Mouse (Mus musculus): Measurements from ENCODE around the gene Tmem266.

Tmem266 gene

DNA sequence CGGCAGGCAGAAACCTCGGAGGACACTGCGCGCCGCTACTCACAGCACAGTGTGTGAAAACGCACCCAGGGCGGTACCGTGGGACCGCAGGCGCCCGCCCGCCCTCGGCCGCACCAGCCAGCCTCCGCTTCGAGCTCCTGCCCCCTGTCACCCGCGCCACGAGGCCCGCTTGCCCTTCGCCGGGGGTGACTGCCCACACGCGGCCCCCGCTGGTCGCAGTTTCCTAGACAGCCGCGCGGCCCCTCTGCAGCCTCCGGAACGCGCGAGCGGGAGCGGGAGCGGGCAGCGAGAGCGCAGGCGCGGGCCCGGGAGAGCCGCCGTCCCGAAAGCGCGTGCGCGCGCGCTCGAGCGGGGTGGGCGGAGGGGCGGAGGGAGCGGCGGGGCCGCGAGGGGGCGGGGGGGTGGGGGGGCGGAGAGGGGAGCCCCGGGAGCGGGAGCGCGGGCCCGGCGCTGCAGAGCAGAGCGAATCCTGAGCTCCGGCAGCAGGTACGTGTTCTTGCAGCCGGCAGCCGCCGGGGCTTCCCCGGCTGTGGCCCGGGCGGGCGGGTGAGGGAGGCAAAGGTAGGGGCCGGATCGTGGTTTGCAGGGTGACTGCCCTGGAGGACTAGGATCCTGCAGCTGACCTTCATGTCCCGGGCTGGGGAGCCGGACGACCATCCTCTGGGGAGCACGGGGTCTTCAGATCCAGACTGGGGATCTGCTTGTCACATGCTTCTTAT, at the start of gene Tmem266, which contains the start of gene Nrg4:
Tmem266 (plus strand) TSS at position 399 of the 719 bp plus-strand sequence.
Nrg4 (minus strand) TSS at position 330 of the 719 bp plus-strand sequence.
- DNase-seq, result peak; percentile 82 to 95

DNA sequence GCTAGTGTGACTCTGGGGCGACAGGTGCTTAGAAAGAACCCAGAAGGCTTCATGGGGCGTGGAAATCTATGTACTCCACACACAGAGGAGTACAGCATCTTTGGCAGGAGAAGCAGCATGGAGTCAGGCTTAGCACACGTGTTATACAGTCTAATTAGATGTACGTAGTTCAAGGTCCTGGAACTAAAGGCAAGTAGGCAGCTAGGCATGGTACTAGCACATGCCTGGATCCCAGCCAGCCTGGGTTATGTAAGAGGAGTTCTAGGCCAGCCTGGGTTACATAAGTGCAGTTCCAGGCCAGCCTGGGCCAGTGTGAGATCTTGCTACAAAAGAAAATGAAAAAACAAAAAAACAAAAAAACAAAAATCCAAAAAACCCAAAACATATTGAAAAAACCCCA, 49.2 kb upstream of the Tmem266 start:
- DNase-seq, result peak; percentile 90 to 93

DNA sequence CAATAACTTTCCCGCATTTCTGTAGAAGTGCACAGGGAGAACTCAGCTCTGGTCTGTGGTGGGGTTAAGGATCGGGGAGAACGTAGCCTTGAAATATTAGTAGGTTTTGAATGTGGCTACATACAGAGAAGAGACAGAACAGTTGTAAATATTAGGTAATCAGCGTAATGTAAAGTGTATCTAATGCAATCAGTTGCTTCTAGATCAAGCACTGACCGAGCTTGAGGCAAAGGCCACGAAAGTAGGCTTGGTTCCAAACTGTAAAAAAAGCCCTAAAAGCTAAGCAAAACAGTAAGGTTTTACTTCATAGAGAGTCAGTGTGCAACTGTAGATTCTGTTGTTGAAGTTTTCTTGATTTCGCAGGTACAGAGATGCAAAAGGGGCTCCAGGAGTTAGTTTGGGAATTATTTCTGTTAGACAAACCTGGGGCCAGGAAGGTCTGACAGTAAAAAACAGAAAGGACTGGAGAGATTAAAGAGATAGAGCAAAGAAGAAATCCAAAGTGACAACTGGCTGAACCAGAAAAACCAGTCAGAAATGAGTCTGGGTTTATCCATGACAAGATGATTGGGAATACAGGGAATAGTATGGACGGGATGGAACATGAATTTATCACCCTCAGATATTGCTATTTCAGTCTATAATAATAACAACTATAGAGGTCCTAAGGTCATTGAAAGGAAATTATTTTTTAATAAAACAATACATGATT, 47.4 kb upstream of the Tmem266 start:
- no peak for DNase-seq

DNA sequence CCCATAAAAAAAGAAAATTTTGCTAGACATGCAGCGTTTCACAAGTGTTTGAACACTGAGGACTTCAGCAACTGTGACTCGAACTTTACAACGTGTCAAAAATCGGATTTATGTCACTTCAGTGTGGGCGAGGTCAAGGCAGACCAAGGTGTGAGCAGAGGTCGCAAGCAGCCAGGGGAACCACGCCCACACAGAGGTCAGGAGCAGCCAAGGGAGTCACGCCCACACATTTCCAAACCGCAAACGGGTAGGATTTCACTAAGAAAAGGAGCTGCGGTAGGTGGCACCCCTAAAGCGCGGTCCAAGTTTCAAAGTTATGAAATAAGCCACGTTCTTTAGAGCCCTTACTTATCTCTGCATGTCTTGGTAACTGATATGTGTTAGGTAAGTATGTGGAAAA, 43.2 kb upstream of the Tmem266 start:
- DNase-seq, result no peak

DNA sequence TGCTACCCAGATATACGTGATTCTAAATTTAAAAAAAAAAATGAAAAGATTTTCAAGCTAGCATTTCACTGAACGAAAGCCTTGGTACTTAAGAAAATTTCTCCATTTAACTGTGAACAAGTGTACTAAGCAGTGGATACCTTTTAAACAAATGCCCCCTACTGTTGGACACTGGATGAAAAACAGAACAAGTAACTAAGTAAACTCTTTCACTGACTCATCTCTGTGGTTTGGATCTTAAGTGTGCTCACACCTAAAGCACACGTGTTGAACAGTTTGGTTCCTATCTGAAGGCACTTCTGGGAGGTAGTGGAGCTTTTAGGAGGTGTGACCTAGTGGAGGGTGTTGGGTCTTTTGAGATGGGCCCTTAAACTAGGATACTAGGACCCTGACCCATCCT, 41.5 kb upstream of the Tmem266 start:
- no peak for DNase-seq

DNA sequence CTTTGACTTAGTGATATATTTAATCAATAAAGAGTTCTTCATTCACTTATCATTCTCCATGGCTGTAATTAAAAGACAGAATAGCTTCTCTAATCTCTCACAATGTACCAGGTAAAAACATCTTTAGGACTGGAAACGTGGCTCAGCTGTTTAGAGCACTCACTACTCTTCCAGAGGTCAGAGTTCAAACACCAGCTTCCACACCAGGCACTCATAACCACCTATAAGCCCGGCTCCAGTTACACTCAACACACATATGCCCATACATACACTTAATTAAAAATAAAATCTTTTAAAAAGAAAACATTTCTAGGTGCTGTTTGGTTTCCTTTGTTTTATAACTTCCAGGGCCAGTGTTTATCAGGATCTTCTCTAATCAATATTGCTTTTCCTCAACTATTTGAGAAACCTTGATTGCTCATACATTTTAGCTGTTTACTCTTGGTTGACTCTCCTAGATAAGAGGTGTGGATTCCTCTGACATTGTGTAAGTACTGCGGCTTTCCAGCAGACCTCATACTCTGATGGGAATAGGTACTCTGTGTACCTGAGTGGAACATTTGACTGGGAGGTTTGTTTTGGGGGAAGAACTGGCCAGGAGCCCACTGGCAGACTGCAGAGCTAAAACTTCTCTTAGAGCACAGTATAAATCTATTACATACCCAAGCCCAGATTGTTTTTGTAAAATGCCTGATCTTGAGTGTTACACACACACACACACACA, 37.1 kb upstream of the Tmem266 start:
- no peak for DNase-seq

DNA sequence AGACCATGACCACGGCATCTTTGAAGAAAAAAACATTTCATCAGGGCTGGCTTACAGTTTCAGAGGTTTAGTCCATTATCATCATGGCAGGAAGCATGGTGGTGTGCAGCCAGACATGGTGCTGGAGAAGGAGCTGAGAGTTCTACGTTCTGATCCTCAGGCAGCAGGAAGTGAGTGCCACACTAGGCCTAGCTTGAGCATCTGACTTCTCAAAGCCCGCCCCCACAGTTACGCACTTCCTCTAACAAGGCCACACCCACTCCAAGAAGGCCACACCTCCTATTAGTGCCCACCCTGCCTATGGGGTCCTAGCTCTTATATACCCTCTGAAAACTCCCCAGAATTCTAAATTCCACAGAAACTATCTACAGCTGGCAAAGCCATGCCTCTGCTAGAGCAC, 34.7 kb upstream of the Tmem266 start:
- no peak for DNase-seq

DNA sequence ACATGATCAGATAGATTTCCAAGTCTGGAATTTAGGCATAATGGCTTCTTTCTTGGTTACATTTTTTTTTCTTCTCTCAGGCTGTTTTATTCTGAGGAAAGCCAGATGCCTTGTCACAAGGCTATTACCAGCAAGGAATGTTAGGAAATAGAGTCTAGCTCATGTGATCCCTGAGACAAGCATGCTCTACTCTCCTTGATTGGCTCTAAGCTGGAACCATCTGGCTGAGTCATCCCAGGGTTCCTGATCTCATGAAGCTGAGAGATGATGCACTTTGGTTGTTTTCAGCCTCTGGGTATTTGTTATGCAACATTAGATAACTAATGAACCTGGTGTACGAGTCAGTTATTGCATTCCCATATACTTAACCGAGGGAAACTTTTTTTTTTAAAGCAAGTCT, 30.5 kb upstream of the Tmem266 start:
- DNase-seq, result no peak

DNA sequence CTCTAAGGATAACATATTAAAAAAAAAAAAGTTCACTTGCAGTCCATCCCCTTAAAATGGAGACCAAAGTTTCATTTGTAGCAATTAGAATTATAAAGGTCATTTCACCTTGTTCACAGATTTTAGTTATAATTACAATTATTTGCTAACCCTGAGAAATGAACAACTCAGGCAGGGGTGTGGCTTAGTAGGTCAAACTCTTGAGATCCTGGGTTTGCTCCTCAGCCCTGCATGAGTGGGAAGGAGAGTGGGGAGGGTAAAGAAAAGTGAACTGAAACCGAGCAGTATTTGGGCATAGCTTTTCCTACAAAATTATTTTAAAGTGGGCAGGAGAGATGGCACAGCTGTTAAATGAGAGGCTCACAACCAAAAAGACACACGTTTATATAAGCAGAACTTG, 19.6 kb upstream of the Tmem266 start:
- no peak for DNase-seq

DNA sequence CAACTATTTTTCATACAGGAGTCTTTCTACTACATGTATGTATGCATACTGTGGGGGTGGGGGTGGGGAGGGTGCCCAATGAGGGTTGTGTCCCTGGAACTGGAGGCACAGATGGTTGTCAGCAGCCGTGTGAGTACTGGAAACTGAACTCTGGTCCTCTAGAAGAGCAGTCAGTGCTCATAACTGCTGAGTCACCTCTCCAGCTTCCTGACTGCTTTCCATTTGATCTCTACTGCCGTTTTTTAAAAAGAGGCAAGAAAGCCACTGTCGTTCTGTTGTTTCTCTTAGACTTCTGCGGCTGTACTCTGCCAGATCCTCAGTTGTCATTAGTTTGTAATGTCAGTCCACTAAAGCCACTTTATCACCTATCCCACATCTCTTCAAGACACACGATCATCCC, 19.2 kb upstream of the Tmem266 start:
- DNase-seq, result no peak

DNA sequence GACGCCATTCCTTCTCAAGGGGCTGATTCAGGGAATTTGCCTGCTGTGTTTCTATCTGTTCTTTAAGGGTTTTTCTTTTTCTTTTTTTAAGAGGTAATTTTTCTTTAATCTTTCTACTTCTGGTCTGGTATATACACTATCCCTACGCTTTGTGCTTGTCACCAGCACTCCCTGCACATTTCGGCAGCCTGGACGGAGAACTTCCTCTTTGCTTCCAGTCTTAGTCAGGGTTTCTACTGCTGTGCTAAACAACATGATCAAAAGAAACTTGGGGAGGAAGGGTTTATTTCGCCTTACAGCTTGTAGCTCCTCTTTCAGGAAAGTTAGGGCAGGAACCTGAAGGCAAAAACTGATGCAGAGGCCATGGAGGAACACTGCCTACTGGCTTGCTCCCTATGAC, 18.3 kb upstream of the Tmem266 start:
- DNase-seq, result no peak

DNA sequence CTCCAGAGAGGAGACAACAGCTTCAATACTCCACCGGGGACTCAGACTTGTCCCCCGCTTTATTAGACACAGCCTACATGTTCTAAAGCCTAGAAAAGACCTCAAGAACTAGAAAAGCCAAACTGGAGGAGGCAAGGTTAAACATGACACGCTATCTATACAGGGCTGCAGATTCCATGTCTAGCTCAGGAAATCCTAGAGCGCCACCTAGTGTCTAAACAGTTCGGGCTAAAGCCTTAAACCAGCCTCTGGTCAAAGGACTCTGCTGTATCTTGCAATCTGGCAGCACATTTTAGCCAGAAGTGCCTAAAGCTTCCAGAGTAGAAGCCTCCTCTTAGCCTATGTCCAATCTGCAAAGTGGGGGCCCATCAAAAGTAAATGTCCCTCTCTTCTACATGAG, 15.2 kb upstream of the Tmem266 start:
- peak; percentile 86 to 88 for DNase-seq

DNA sequence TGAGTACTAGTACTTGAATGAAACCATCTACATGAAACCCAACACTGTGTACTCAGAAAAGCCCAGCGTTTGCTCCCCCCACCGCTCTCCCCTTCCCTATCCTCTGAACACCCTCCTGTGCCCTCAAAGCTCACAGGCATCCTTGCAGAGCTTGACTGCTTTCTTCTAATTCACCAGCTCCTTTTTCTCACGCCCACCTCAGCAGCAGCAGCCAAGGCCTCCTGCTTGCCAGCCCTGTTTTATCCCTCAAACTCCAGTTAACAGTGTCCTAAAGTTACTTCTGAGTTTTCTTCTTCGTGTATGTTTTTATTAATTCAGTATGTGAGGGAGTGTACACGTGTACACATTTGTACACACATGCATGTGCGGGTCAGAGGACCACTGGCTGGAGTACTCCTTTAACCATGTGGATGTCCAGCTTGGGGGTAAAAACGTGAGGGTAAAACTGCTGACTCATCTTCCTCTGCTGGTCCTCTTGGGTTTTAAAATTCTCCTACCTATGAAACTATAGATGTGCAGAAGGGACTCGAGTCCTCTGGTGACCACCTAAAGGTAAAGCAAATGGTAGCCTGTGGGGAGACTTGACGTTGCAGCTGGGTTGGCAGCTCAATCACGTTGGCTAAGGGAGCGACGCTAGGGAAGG, 13.0 kb upstream of the Tmem266 start:
- no peak for DNase-seq

DNA sequence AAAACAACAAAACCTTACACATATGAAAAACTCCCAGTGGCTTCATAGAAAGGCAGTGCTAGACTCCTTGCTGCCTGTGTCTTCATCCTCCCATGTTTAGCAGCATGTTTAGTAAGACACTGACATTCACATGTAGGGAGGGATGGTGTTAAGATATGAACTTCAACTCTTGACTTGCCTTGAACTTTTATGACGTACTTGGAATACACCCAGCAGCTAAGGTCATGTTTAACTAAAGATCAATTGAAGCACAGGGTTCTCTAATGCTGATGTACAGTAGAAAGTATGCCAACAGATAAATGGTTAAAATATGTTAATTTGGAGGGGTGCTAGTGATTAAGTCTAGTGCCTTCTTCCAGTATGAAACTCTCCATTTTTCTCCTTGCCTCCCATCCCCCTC, 4.1 kb upstream of the Tmem266 start:
- no peak for DNase-seq

DNA sequence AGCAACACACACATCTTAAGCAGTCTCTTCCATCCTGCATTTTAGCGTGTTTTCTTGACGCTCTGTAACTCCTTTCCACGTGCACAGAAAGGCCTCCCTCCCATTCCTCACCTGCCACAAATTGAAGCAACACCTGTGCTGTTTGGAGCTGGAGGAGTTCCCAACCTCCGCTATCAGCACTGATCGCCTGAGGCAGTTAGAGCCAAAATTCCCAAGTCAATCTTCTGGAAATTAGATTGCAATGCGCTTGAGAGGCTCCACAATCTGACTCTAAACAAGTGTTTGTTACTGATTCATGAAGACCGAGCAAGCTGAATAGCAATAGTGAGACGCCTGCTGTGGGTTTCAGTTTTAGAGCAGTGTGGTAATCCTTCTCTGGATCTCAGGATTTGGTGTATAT, 2.6 kb upstream of the Tmem266 start:
- peak; percentile 41 to 51 for DNase-seq

DNA sequence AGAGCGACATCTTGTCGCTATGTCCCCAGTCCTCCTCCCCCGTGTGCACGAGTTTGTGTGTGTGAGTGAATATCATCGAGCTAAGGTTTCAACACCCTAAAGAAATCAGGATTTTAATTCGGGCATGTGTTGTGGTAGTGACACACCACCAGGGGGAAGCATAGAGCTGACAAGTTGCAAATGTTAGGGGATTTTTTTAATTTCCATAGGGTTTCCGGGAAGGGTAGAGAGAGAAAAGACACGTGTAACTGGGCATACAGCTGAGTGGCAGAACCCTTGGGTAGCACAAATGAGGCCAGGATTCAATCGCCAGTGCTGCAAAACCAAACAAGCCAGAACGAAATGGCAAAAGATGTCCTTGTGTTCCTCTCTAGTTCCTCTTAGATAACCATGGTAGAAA, 2.2 kb upstream of the Tmem266 start:
- peak; percentile 46 to 74 for DNase-seq

DNA sequence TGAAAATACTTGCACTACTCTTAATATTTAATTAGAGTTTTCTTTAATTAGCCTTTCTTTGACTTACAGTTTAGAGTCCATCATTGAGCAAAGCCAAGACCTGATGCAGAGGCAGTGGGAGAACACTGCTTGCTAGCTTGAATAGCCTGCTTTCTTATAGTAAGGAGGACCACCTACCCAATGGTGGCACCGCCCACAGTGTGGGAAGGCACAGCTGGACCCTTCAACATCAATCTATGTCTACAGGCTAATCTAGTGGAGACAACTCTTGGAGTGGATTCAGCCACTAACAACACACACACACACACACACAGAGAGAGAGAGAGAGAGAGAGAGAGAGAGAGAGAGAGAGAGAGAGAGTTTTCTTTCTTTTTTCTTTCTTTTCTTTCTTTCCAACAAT, 1.7 kb upstream of the Tmem266 start:
- peak in 1 of 2 experiments; percentile 34 for DNase-seq

DNA sequence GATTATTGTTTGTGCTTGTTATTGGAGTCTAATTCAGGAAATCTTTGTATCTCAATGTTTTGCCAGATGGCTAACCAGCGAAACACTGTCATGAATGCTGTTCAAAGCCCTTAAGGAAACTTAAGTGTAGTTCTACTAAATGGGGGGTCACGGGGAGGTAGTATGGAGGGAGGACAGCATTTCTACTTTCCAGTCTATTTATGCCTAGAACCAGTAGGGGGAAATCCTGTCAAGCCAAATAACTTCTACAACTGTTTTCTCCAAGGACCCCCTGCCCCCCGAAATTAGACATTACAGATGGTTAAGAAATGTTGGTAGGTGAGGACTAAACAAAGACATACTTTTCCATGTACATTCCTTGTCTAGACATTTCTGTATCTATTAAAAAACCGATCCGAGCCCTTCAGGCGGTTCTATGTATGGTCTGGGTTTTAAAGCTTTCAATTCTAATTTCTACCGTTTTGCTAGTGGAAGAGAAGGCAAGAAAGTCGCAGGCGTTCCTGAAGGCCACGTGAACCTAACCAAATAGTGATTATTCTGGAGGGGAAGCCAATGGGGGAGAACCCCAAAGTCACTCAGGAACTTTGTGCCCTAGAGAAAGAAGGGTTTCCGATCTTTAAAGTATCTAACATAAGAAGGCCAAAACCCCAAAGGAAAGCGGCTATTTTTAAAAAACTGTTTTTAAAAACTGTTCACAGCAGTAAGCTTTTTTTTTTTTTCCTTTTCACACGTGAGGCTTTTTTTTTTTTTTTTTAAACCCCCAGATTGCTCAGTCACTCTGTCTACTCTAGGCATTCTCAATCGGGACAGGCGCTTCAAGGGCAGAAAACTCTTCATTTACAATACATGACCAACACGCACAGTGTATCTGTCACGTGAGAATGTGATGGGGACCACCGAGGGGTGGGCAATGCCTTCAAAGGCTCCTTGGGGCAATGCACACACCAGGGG, 874 bp upstream of the Tmem266 start:
- no peak for DNase-seq

DNA sequence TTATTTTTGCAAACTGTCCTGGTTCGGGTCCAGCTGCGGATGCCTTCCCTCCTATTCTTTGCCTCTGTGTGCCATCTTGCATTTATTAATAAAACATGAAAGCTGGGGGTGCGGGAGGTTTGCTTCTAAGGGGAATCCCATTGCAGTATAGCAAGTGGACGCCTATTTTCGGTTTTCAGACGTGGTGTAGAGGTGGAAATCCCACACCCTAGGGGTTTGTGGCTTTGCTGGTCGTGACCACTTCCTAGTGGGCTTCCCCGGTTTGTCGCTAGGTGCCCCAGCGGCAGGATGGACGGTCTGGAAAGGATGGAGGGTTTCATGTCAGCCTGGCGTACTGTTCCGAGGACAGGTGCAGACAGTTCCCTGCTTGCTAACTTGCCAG, 512 bp downstream of the Tmem266 start:
- peak; percentile 62 to 68 for DNase-seq

DNA sequence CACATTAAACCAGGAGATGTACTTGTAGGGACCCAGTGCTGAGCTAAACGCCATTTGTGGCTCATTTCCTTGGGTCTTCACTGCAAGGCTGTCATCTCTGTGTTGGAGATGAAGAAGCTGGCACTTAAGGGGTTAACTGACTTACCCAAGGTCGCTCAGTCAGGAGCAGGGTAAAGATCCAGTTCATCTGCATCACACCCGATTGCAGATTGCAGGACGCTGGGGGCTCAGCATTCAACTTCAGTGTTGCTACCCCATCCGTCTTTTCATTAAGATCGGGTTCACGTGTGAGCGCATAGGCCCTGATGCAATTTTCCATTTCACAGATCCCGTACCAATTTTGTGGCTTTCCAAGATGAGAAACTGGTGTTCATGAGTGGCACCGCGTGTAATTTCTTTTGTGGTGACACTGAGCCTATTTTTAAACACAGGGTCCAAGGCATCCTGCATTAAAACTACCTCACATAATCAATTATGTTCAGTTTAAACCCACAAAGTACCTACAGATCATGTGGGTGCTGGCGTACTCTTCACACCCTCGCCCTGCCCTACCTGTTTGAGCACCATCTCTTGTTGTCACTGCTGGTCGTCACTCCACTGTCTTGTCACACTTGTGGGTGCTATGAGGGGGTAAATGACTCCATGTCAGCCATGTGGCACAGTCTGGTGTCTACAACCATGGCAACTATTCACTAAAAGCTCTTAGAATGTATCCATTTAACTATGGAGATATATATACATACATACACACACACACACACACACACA, 1.6 kb downstream of the Tmem266 start:
- peak; percentile 54 to 57 for DNase-seq

DNA sequence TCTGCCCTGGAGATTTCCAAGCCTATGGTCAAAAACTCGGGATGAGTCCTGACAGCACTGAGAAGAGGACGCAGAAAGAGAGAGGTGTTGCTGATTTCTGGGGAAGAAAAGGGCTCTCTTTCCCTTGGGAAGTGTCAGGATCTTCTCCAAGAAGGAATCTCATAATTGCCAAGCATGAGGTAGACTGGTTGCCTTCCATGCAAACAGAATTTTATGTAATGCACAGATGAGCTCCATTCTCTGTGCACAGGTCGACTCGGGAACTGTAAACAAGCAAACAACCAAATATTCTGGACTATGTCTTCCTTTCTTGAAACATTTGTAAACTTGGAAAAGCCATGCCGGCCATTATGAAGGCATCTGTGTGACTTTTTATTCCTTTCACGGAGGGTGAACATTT, 2.7 kb downstream of the Tmem266 start:
- DNase-seq, result peak; percentile 38 to 47
